ENCODE assay signal across 11 mouse cellular contexts in genomic region chr8:77433221-77433620, GRCm38 (mm10).
DNase-seq lines count a peak whose midpoint lies in the region; ATAC-seq and TF ChIP-seq lines count a peak whose summit lies in the region.
"Had no signal": no experiment of that assay in that cellular context is flagged by ENCODE, and none has a peak within 500 bp of the region (broad histone marks: within the 10 kb centered on the region; RNA-seq: fewer than 3 reads in every experiment).

No protein-coding gene starts in this region.

- TF ChIP-seq CTCF in lung, embryonic 14.5 days (IDR thresholded peaks at IDR 0.05; ENCODE audit: low read depth): no peak
- TF ChIP-seq CTCF in cerebellum, adult 2 months (IDR thresholded peaks at IDR 0.05; ENCODE audit: borderline replicate concordance, insufficient read depth, low read depth, low read length): no peak

- no peaks in the 10 kb centered on the region for H3K9me3 ChIP-seq in embryonic facial prominence, embryonic 12.5 days
- no peaks in the 10 kb centered on the region for H3K9me3 ChIP-seq in embryonic facial prominence, embryonic 10.5 days
- no peaks in the 10 kb centered on the region for H3K9me3 ChIP-seq in lung, embryonic 14.5 days (ENCODE audit: low read depth, low read length)
- H3K9me3 ChIP-seq in limb, embryonic 15.5 days: no peaks in the 10 kb centered on the region
- no peaks in the 10 kb centered on the region for H3K9me3 ChIP-seq in stomach, embryonic 15.5 days
- H3K9me3 ChIP-seq: liver, embryonic 13.5 days; neural tube, embryonic 13.5 days had no signal

- H3K9ac ChIP-seq in embryonic facial prominence, embryonic 12.5 days: no peak overlapping the region
- no peak overlapping the region for H3K9ac ChIP-seq in lung, embryonic 14.5 days
- H3K9ac ChIP-seq in limb, embryonic 15.5 days: no peak overlapping the region
- H3K9ac ChIP-seq in stomach, embryonic 15.5 days: no peak overlapping the region
- H3K9ac ChIP-seq: liver, embryonic 13.5 days; neural tube, embryonic 13.5 days had no signal

- peaks cover 52% of the 10 kb centered on the region for H3K4me1 ChIP-seq in embryonic facial prominence, embryonic 12.5 days
- peaks cover 51% of the 10 kb centered on the region for H3K4me1 ChIP-seq in embryonic facial prominence, embryonic 10.5 days
- H3K4me1 ChIP-seq in lung, embryonic 14.5 days (ENCODE audit: insufficient read depth): peaks cover 25% of the 10 kb centered on the region
- peaks cover 40% of the 10 kb centered on the region for H3K4me1 ChIP-seq in limb, embryonic 15.5 days
- H3K4me1 ChIP-seq in stomach, embryonic 15.5 days: peaks cover 42% of the 10 kb centered on the region
- H3K4me1 ChIP-seq in cerebellum, adult 2 months (ENCODE audit: control insufficient read depth, insufficient read depth, low read length): peaks cover 5% of the 10 kb centered on the region; the same call in 1 of the 2 replicates

- DNase-seq in embryonic facial prominence, embryonic 10.5 days (ENCODE audit: low spot score): no peak
- DNase-seq in lung, embryonic 14.5 days: peak; percentile 45
- no peak for DNase-seq in lung, postnatal 14 days
- DNase-seq in ovary, postnatal 36 days (ENCODE audit: low spot score): no peak
- no peak for DNase-seq in cerebellum, adult 2 months
- DNase-seq: liver, embryonic 13.5 days had no signal

- TF ChIP-seq POLR2A in cerebellum, adult 2 months (IDR thresholded peaks at IDR 0.05; ENCODE audit: borderline replicate concordance, insufficient read depth, low read length): no peak

- 48% methylated on average over 4 of the region's 4 CpGs for WGBS in embryonic facial prominence, embryonic 12.5 days
- WGBS in embryonic facial prominence, embryonic 10.5 days: 49% methylated on average over 4 of the region's 4 CpGs
- 42% methylated on average over 4 of the region's 4 CpGs for WGBS in lung, embryonic 14.5 days
- 54% methylated on average over 4 of the region's 4 CpGs for WGBS in limb, embryonic 15.5 days
- 27% methylated on average over 4 of the region's 4 CpGs for WGBS in stomach, embryonic 15.5 days
- 44% methylated on average over 4 of the region's 4 CpGs for WGBS in cerebellum, adult 2 months

- H3K27me3 ChIP-seq in embryonic facial prominence, embryonic 12.5 days: no peaks in the 10 kb centered on the region
- H3K27me3 ChIP-seq in embryonic facial prominence, embryonic 10.5 days (replicated peaks; ENCODE audit: low read depth, poor library complexity, severe bottlenecking): no peaks in the 10 kb centered on the region
- H3K27me3 ChIP-seq in lung, embryonic 14.5 days (ENCODE audit: insufficient read depth, low read length): no peaks in the 10 kb centered on the region
- no peaks in the 10 kb centered on the region for H3K27me3 ChIP-seq in limb, embryonic 15.5 days
- H3K27me3 ChIP-seq in stomach, embryonic 15.5 days (replicated peaks): no peaks in the 10 kb centered on the region
- H3K27me3 ChIP-seq in cerebellum, adult 2 months (ENCODE audit: control insufficient read depth, insufficient read depth, low read length): no peaks in the 10 kb centered on the region
- H3K27me3 ChIP-seq: liver, embryonic 13.5 days; neural tube, embryonic 13.5 days had no signal

- no peak for ATAC-seq in embryonic facial prominence, embryonic 12.5 days (ENCODE audit: insufficient number of reproducible peaks, insufficient read depth, low FRiP score, low TSS enrichment)
- peak; percentile 56 for ATAC-seq in lung, embryonic 14.5 days (ENCODE audit: insufficient read depth)
- no peak for ATAC-seq in limb, embryonic 15.5 days (ENCODE audit: insufficient number of reproducible peaks, low FRiP score, low TSS enrichment, low read depth)
- peak; percentile 86 for ATAC-seq in stomach, embryonic 15.5 days (ENCODE audit: insufficient read depth, low FRiP score, low read depth)

- no peak overlapping the region for H3K4me2 ChIP-seq in embryonic facial prominence, embryonic 12.5 days (replicated peaks)
- H3K4me2 ChIP-seq in lung, embryonic 14.5 days: no peak overlapping the region
- H3K4me2 ChIP-seq in limb, embryonic 15.5 days: no peak overlapping the region
- peak overlapping the region; percentile 16; the same call in 1 of the 2 replicates for H3K4me2 ChIP-seq in stomach, embryonic 15.5 days
- H3K4me2 ChIP-seq: heart, embryonic 11.5 days; liver, embryonic 13.5 days; neural tube, embryonic 13.5 days had no signal

- H3K4me3 ChIP-seq in embryonic facial prominence, embryonic 12.5 days: no peak overlapping the region
- H3K4me3 ChIP-seq in embryonic facial prominence, embryonic 10.5 days: no peak overlapping the region
- H3K4me3 ChIP-seq in lung, embryonic 14.5 days (ENCODE audit: low read depth, low read length): no peak overlapping the region
- no peak overlapping the region for H3K4me3 ChIP-seq in limb, embryonic 15.5 days
- H3K4me3 ChIP-seq in stomach, embryonic 15.5 days (replicated peaks): no peak overlapping the region
- no peak overlapping the region for H3K4me3 ChIP-seq in cerebellum, adult 2 months (replicated peaks; ENCODE audit: insufficient read depth, low read depth, low read length)
- H3K4me3 ChIP-seq: liver, embryonic 13.5 days; neural tube, embryonic 13.5 days had no signal

- peak overlapping the region; percentile 41; the same call in 1 of the 2 replicates for H3K27ac ChIP-seq in embryonic facial prominence, embryonic 12.5 days
- no peak overlapping the region; the same call in 1 of the 2 replicates for H3K27ac ChIP-seq in embryonic facial prominence, embryonic 10.5 days (replicated peaks)
- peak overlapping the region; percentile 21; the same call in 1 of the 2 replicates for H3K27ac ChIP-seq in lung, embryonic 14.5 days (ENCODE audit: low read depth)
- 0 out of 2 replicates have a peak overlapping the region, but pooled peaks have one; percentile 24 for H3K27ac ChIP-seq in limb, embryonic 15.5 days
- H3K27ac ChIP-seq in stomach, embryonic 15.5 days: peak overlapping the region; percentile 72
- no peak overlapping the region for H3K27ac ChIP-seq in cerebellum, adult 2 months (ENCODE audit: insufficient read depth, low read length)
- H3K27ac ChIP-seq: liver, embryonic 13.5 days; neural tube, embryonic 13.5 days had no signal

- no peaks in the 10 kb centered on the region for H3K36me3 ChIP-seq in embryonic facial prominence, embryonic 12.5 days
- no peaks in the 10 kb centered on the region; the same call in none of the 2 replicates for H3K36me3 ChIP-seq in embryonic facial prominence, embryonic 10.5 days (replicated peaks)
- H3K36me3 ChIP-seq in lung, embryonic 14.5 days (ENCODE audit: insufficient read depth): 0 out of 2 replicates have a peak, but pooled peaks cover 11% of the 10 kb centered on the region
- H3K36me3 ChIP-seq in limb, embryonic 15.5 days: no peaks in the 10 kb centered on the region
- no peaks in the 10 kb centered on the region for H3K36me3 ChIP-seq in stomach, embryonic 15.5 days
- H3K36me3 ChIP-seq: liver, embryonic 13.5 days; neural tube, embryonic 13.5 days had no signal

Comparison
In these comparisons a context has a peak if more than half of its experiments do, and no peak if none do; other contexts are left out.
1. H3K27ac ChIP-seq: peak in embryonic facial prominence, embryonic 12.5 days (single experiment), lung, embryonic 14.5 days (single experiment), limb, embryonic 15.5 days (single experiment) and stomach, embryonic 15.5 days (single experiment); none in embryonic facial prominence, embryonic 10.5 days (single experiment) and cerebellum, adult 2 months (single experiment).
2. ATAC-seq: peak in lung, embryonic 14.5 days (single experiment) and stomach, embryonic 15.5 days (single experiment); none in embryonic facial prominence, embryonic 12.5 days (single experiment) and limb, embryonic 15.5 days (single experiment).